Mouse (Mus musculus) spleen, adult 18-20 months (tissue): ENCODE results near the gene Wars.
A peak's percentile ranks its signal among the peaks of the same experiment; 100 is the strongest.

Experiments
- DNase-seq, 2 experiments: peaks; one replicate each; pipeline ENCODE4 v3.0.0; 2022; ENCODE audit warnings: mixed read lengths in 2 of 2

Gene Wars

DNA sequence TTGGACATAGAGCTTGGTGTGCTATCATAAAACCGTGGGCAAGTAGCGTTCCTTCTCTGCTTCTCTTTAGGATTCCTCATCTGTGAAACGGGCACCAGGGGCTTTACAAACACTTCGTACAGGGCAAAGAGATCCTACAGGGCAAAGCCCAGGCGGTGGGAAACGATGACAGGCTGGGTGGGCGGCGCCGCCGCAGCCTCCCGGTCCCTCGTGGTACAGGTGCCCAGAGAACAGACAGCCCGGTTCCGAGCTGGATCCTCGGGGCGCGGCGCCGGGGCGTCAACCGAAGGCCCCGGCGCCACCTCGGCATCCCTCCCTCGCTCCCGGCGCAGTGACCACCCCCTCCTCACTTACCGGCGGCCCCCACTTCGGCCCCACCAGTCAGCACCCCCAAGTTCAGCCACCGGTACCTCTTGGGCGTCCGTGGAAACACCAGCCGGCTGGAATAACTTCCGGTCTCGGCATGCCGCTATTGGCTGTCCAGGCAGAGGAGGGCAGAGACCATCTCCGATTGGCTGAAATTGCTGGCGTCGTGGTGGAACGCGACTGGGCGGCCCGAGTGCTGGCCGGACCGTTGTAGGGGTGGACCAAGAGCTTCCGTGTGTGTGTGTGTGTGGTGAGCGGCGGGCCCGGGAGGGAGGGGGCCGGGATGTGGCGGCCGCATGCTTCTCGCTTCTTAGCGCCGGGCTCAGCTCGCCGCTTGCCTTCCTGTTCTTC is at the start of gene Wars:
Gene Wars, minus strand, starts transcription at position 460 of the 717 bp plus-strand sequence.
- peak; percentile 86 to 87 for DNase-seq

DNA sequence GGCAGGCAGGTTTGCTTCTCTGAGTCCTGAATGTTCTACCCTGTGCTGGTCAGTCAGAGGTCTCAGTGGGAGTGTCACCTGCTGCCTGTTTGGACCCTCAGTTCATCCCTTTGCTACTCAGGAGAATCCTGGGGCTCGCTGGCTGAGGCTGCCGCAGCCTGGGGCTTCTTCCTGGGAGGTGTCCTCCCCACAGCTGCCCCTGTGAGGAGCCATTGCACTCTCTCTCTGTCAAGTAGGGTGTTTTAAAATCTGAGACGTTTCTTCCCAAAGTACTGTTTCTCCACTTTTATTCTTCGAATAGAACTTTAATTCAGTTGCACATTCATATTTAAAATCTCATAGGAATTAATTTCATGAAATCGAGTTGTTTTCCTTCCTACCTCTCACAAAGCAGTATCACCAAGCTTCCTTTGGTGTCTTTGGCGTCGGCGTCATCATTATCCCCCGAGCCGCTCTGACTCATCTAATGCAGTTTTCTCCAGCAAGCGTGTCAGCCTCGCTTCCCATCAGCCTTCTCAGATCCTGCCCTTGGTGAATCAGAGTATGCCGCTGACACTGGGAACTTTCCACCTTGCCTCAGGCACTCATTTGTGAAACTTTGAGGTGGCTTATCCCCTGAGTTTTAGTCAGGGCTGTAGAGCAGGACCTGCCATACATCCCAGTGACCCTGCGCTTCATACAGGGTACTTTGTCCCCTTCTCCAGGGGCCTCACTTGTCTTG is 48.4 kb upstream of the Wars start:
- DNase-seq = no peak

DNA sequence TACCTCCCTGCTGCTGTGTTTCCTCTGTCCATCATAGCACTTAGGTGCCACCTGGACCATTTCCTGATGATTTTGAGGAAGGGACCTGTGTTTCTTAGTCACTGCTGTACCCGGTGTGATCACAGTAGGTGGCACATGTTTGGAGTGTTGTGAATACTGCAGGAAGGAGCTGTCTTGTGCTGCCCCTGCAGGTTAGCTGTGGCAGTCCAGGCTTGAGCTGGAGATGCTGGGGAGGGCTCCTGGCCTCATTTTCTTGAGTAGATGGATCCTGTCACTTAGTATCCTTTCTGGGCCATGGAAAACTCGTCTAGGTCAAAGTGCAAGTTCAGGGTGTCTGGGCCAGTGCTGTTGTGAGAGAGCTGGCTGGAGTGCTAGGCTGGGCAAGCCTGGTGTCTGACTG is 47.3 kb upstream of the Wars start:
- no peak for DNase-seq

DNA sequence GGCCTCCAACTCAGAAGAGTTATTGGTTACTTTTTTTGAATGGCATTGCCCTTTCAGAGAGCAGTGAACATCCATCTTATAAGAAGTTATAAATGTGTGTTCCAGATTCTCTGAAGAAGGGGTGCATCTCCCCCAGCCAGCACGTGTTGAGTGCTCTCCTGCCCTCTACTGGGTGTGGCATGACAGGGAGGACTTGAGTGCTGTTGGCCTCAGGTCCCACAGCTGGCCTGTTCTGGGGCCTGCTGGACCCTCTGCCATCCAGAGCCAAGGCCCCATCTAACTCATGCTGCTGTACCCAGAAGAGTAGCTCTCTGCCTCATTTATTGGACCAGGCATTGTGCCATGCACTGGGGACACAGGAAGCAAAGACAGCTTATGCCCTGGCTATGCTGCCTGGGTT is 46.3 kb upstream of the Wars start:
- no peak for DNase-seq

DNA sequence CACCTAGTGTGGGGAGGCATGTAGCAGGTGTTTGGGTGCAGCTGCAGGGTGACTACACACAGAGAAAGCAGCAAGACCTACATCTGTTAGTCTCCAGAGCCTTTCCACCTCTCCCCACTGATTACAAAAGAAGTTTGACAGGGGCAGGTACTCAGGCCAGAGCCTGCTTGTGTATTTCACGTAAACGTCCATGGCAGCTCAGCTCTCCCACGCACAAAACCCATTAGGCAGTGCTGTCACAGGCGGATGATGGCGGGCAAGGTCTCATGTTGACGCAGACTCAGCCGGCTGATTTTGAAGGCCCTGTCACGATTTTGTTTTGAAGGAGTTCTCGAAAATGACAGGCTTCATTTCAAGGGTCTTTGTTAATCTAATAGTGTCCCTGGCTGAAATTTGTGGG is 45.3 kb upstream of the Wars start:
- DNase-seq = no peak

DNA sequence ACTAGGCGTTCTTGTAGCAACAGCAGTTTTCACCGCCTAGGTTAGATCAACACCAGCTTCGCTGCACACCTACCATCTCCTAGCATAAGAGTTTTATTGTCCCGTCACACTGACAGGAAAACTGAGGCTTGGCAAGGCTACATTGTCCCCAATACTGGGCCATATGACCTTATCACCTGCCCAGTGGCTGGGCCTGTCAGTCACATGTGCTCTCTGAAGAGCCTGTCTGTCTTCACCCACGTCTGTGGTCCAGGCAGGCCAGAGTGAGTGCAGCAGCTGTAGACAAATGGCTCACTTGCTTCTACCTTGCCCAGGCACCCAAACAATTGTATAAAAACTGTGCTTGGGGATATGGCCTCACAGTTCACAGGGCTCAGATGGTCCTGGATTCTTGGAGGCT is 44.9 kb upstream of the Wars start:
- no peak for DNase-seq

DNA sequence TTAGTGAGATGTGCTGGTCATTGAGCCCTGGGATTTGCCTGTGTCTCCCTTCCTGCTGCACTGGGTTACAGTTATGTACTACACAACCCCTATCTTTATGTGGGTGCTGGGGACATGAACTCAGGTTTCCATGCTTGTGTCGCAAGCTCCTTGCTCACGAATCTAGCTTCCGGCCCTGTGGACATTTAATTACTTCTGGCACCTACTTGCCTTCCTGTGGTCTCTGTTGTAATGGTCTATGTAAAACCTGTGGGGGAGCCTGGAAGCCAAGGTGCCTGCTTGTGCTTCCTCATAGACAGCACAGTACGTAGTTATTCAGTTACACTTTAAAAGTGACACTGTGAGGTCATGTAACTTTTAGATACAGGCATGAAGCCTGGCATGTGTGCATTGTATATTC is 43.5 kb upstream of the Wars start:
- DNase-seq = no peak

DNA sequence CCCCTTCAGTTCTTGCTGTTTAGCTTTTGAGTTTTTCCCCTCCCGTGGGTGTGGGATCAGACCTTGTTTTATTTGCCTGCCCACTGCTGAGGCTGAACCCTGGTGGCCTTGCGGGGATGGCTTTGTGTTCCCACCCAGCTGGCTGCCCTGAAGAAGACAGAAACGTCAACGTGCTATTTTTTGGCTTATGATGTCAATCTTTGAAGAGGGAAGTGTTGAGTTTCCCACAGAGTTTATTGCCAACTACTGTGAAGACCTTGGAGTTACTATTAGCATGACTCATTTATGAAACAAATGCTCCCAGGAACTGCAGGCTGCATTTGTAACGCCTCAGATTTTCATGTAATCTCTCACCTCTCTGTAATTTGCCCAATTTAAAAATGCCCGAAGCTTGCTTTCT is 42.9 kb upstream of the Wars start:
- DNase-seq = no peak

DNA sequence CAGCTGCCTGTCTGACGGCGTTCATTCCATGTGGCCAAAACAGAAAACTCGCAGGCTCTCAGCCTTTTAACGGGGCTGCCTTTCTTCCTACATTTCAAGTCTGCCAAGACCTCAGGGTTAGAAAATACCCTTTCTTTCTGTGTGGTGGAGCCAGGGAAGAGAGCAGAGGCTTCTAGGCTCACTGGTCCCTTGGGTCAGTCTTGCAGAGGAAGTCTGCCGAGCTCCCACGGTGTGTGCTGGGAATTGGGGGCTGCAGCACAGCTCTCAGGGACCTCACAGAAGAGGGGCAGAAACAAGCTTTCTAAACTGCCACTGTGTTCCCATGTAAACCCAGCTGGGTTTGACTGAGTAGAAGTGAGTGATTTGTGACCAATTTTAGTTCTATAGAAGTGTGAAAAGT is 40.3 kb upstream of the Wars start:
- DNase-seq = no peak

DNA sequence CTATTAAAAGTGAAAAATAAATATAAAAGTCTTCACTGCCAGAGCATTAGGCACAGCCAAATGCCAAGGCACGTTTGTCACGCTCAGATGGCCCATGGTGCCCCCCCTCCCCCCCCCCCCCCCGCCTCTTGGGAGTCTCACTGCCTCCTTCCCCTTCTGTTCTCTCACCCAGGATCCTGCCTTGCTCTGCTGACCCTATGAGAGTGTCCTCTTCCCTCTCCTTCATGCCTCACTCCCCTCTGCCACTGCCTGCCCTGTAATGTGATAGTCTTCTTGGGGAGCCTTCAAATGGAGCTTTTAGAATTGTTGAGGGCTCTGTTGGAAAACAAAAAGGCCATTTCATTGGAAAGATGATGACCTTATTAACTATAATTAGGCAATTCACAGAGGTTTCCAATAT is 38.1 kb upstream of the Wars start:
- DNase-seq = no peak

DNA sequence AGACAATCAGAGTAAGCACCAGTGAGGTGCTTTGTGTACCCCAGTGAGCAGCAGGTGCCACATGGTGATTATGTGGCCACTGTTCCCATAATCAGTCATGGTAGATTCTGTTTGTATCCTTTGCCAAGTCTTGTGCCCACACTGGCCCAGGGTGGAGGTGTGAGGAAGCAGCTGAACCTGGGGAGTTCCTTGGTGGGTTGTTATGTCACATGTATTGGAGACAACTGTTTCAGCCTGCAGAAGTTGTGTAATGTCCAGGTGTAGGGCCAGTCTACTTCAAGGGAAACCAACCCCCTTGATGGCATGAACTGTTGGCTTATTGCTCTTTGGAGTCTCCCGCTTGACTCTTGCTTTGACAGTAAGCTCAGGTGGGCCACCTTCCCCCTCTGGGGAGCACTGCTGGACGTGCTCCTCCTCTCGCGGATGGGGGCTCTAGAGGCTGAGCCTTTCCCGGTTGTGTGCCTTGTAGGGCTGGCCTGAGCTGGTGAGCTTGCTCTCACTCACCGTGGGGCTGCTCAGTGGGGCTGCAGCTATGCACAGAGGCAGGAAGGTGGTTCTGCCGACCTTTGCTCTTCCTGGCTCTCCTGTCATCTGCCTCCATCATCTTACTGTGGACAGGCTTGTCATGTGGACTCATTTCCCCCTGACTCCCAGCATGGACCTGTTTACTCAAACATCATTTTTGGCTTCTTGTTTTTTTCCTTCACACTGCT is 37.5 kb upstream of the Wars start:
- DNase-seq = no peak

DNA sequence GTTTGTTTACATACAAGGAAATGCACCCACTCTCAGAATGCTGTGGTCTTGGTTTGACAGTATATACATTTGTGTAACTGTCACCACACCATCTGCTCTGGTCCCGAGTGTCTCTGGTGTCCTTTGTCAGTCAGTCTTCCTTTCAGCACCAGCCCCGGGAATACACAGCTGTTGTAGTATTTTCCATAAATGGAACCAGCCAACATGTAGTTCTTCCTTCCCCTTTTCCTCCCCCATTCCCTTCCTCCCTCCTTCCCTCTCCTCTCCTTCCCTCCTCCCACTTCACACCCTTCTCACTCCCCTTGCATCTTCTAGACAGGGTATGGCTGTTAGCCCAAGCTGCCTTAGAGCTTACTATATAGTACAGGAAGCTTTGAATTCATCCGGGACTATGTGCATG is 35.5 kb upstream of the Wars start:
- DNase-seq = no peak

DNA sequence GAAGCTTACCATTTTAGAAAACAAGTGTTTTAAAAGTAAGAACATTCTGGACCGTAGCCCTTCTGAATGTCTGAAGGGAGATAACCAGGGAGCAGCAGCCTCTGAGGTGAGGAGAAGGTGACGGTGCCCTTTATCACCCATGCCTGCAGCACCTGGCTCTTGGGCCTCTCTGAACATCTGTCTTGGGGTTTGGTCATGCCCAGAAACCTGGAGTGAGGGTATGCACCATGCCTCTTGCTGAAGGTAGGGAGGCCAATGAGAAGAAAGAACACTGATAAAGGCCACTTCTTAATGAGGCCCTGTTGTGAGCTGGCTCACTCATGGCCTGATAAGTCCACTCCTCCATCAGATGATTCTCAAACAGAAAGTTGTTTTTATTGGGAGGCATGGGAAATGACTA is 34.3 kb upstream of the Wars start:
- DNase-seq = no peak

DNA sequence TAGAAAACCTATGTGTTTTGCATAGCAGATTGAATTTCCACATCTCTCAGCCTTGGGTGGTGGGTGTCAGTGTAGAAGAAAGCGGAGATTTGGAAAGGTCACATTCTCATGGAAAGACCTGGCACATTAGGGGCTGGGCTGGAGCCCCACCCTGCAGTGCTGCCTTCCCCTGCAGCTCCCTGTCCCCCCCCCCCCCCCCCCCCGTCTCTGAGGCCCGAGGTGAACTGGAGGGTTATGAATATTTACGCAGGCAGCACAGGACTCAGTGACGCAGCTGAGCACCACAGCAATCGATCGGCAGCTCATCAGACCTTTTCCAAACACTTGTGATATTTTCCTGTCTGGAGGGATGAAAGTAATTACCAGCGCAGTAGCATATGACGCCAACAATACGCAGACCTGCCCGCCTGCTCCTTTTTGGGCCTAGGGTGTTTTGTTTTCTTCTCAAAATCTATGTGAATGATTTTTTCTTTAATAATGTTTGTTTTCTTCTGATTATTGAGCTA is 32.7 kb upstream of the Wars start:
- DNase-seq = no peak

DNA sequence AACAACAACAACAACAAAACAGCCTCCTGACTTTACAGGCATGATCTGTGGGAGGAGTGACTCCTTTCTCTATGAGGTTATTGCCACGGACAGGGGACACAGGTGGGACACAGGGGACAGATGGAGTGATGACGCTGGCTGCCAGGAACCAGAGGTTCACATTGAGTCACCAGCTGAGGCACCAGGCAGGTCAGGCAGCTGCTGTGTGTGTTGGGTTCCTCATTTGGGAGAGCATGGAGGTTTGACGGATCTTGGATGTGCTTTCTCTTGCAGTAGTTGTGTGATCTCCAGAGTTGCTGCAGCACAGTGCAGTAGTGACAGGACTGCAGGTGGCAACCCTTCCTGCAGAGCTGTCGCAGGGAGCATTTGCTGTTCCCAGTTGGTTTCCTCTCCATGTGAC is 24.8 kb upstream of the Wars start:
- DNase-seq = no peak

DNA sequence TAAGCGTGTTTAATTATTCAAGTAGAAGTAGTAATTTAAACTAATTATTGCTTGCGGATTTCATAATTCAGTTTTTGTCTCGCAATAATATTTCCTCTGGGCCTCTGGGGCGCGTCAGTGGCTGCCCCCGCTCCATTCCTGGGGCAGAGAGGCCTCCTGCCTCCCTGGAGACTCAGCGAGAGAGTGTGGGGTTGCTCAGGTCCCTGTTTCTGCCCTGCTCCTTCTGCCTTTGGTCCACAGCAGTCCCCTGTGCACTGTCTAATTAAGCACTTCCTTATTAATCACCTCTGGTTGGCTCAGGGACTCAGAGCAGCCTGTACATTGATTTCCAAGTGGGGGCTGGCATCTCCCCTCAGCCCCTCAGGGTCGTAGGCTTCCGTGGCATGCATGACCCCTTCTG is 23.5 kb upstream of the Wars start:
- no peak for DNase-seq

DNA sequence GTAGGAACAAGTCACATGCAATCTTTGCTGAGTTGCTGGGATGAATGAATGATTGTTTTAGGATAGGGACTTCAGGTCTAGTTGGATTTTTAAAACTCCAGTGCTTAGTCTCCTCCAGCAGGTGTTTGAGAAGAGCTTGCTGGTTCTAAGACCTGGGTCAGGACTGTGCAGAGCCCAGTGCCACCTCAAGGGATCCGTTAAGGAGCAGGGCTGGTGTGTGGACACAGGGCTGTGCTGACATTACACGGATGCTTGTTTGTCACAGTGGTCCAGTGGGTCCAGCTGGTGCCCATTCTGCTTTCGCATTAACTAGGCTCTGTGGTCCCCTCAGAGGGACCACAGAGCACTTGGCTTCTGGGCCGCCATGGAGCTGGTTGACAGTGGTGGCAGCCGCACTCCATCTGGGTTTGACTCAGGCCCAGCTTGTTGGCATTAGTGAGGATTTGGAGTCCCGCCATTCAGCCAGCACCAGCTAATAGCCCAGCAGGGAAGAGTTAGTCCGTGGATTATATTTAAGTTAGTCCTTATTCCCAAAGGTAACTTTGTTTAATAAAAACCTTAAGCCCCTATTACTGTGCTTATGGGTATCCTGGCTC is 22.6 kb upstream of the Wars start:
- no peak for DNase-seq

DNA sequence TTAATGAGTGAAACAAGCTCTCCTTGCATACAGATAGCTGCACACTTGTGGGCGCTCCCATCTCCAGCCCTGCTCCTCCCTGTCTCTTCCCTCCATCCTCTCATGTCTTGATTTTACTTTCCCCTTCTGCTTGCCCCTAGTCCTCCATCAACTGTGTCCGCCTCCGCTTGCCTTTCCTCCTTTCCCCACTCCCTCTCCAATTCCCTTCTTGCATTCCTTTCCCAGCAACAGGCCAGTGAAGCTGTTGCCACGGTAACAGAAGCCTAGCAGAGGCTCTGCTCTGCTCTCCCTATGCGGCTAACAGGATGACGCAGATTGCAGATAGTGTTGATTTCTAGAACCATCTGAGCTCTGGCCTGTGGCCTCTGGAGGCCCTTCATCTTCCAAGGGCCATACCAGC is 21.9 kb upstream of the Wars start:
- DNase-seq = no peak

DNA sequence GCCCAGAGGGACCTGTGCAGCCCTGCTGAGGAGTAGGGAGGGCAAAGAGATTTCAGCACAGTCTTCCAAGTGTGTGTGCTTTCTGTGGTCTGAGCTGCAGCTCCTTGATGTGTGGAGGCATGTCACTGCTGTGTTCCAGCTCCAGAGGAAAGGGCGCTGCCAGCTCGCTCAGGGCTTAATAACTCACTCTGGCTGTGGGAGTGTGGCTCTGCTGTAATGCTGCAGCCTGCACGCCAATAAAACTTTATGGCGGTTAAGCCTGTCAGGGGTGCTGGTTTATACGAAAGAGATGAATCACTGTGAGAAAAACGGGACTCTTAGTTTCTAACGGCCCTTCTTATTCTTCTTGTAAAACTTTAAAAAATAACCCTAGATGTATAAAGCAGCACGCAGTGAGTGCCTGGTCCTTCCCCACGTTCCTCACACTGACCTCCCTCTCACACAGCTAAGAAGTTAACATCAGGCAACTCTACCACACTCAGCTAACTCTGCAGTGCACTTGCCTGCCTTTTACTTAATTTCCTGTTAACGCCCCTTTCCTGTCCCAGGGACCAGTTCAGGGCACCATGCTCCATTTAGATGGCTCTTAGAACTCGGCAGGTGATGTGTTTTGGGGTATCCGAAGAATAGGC is 20.9 kb upstream of the Wars start:
- no peak for DNase-seq

DNA sequence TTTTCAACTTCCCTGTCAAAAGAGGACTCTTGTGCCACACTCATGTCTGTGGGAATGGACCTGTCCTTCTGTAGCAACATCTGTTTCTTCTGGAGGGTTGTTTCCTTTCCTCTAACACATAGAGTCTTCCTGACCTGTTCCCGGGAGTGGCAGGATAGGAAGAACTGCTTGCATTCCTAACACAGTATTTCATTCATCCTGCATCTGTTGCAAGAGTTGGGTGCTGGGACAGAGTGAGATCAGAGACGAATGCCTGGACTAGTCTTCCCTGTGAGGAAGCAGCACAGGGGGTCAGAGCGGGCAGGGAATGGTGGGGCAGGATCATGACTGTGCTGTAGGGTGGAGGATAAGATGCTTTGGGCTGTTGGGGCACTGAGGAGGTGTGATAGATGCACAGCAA is 20.2 kb upstream of the Wars start:
- no peak for DNase-seq

DNA sequence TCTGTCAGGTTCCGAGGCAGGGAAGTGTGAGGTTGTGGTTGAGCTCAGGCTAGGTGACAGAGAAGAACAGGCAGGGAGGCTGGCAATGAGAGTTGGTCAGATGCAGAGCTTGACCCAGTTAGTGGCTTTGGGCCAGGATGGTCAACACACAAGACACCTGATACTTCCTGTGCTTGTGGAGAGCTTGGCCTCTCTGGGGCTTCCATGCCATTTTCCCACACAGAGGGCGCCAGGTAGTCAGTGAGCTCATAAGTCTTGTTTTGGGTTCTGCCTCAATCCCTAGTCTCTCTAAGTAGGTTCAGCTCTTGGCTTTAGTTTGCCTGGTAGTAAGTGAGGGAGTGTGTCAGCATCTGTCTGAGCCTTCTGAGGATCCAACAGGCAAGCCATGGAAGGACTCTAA is 18.5 kb upstream of the Wars start:
- no peak for DNase-seq

DNA sequence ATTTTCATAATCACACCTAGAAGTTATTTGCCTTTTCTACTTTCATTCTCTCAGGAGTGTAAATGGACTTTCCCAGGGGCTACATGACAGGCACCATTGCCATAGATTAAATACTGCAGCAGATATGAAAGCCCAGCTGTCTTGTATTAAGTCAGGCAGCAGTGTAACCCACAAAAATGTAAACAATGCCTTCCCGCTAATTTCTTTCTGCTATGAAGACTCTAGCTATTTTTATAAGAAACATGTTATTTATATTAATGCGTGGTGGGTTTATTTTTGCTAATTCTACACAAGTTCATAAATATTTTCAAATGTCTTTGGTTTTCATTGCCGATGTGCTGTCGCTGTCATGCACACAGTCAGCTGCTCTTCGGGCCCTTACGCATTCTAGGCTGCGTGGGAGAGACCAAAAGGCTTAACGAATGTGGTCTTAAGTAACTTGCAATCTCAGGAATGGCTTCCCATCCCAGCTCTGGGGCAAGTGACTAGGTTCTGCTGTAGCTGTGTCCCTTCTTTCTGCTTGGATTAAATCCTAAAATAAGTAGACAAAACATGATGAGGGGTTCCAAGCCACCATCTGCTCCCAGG is 16.0 kb upstream of the Wars start:
- no peak for DNase-seq

DNA sequence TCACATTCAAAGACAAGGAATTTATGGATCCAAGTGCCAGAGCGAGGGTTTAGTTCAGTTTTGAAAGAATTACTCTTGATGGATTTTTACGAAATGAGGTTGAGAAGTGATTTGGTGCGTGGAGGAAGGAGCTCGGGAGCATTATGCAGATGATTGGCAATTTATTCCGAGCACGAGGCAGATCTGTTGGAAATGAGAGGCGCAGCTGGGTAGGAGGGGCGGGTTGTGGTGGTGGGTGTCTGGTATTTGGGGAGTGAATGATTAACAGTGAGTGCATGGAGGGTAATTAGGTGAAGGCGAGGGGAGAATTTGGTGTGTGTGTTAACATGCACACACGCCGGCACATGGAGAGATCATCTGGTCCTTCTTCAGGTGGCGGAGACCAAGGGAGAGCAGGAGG is 12.4 kb upstream of the Wars start:
- no peak for DNase-seq
